Mouse (Mus musculus) lung, embryonic 15.5 days (tissue): ENCODE measurements around the gene Ppil4. TPM values are rescaled to one million over a fixed set of nuclear protein-coding genes. Genes with fewer than 3 reads are reported as not detected.
A peak's percentile ranks its signal among the peaks of the same experiment; 100 is the strongest.
"Not testable (repeated sequence)": the region's sequence is repeated elsewhere in the genome, so short reads cannot be mapped to it uniquely, and the experiment has no call there.

Source experiments
- ATAC-seq: fragments of 200-750 bp; cut with Nextera tagmentation; 2 replicates; pipeline ENCODE4 v1.8.0; 2017; ENCODE audit warnings: moderate number of reproducible peaks, borderline replicate concordance; ENCODE audit not compliant: low FRiP score, low TSS enrichment; ENCODE audit errors: extremely low read depth
- H3K27ac ChIP-seq: fragments of 300-500 bp; sonication (generic); 2 replicates; pipeline ENCODE4 v1.5.1; 2015; ENCODE audit warnings: moderate library complexity, mild to moderate bottlenecking, inconsistent platforms
- H3K27me3 ChIP-seq: fragments of 300-500 bp; sonication (generic); 2 replicates; pipeline ENCODE4 v1.6.1; 2015; ENCODE audit warnings: inconsistent platforms
- H3K36me3 ChIP-seq: fragments of 300-500 bp; sonication (generic); 2 replicates; pipeline ENCODE4 v1.6.1; 2015; ENCODE audit warnings: inconsistent platforms
- H3K4me1 ChIP-seq: fragments of 300-500 bp; sonication (generic); 2 replicates; pipeline ENCODE4 v1.6.1; 2015; ENCODE audit warnings: inconsistent platforms
- H3K4me2 ChIP-seq: fragments of 300-500 bp; sonication (generic); 2 replicates; pipeline ENCODE4 v1.6.1; 2015; ENCODE audit warnings: inconsistent platforms, mild to moderate bottlenecking, moderate library complexity
- H3K4me3 ChIP-seq: fragments of 300-500 bp; sonication (generic); 2 replicates; pipeline ENCODE4 v1.5.1; 2015; ENCODE audit warnings: mild to moderate bottlenecking, inconsistent platforms
- H3K9ac ChIP-seq: fragments of 300-500 bp; sonication (generic); 2 replicates; pipeline ENCODE4 v1.6.1; 2015; ENCODE audit warnings: inconsistent platforms
- H3K9me3 ChIP-seq: fragments of 300-500 bp; sonication (generic); 2 replicates; pipeline ENCODE4 v1.6.1; 2016; ENCODE audit warnings: inconsistent platforms
- WGBS: fragments of 180-500 bp; shearing (Covaris S2); methylation state at CpG from one replicate; pipeline ENCODE4 v1.1.7; 2015; 5-methylcytosine and 5-hydroxymethylcytosine counted together
- polyA plus RNA-seq: library from polyadenylated mRNA; unstranded; fragments of >200 nt; fragmentation: Nextera tagmentation; extraction: Ambion mirVana; gene quantifications from 2 replicates; pipeline ENCODE4 v1.2.1, GENCODE M21; 2015

Gene Ppil4
- polyA plus RNA-seq: 37.5 and 39.0 TPM in 2 replicates

DNA sequence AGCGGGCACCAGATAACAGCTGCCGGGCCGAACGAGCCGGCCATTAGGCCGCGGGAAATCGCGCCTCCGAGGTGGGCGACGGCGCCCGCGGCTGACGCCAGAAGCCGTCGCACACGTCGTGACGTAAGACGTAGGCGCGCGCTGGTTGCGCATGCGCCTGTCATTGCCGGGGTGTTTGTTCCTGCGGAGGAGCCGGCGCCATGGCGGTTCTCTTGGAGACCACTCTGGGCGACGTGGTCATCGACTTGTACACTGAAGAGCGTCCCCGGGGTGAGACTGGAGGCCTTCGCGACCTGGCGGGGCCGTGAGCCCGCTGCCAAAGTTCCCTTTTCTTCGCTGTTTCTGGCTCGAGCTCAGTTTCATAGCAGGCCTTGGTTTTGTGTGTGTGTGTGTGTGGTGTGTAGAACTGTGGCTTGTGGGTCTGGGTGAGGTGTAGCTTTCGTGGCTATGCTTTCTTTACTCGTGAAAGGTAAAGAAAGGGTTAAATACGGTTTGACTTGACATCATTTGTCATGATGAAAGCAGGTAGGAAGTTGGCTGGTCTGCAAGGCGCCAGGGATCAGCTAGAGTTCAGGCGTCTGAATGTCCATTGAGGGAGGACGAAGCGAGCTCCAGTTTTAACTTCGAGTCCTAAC, at the start of gene Ppil4, which contains the start of gene Ginm1:
Gene Ppil4, plus strand, starts transcription at position 141 of the 635 bp plus-strand sequence.
Gene Ginm1, minus strand, starts transcription at position 74 of the 635 bp plus-strand sequence.
- peak; percentile 95 for ATAC-seq

DNA sequence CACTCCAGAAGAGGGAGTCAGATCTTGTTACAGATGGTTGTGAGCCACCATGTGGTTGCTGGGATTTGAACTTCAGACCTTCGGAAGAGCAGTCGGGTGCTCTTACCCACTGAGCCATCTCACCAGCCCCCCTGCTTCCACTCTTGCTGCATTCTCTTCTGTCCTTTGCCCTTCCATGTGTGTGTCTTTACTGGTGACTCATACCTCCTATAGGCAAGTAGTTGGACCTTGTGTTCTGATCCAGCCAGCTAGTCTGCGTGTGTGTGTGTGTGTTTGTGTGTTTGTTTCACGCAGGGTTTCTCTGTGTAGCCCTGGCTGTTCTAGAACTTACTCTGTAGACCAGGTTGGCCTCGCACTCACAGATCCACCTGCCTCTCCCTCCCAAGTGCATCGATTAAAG, 47.2 kb upstream of the Ppil4 start:
- not testable (repeated sequence) for H3K4me3 ChIP-seq, ATAC-seq

More for the DNA sequence above, at the start of gene Ppil4, which contains the start of gene Ginm1:
- WGBS: under 1% methylated on average over 52 of the region's 52 CpGs
- H3K4me3 ChIP-seq: peak within 1 kb of the TSS; percentile 74
- no peaks in the 10 kb centered on the region for H3K27me3 ChIP-seq
- H3K36me3 ChIP-seq: peaks cover 27% of the 10 kb centered on the region
- H3K4me2 ChIP-seq: peak within 1 kb of the TSS; percentile 68
- peak within 1 kb of the TSS; percentile 48; the same call in 1 of the 2 replicates for H3K27ac ChIP-seq
- no peaks in the 10 kb centered on the region for H3K9me3 ChIP-seq
- peak within 1 kb of the TSS; percentile 82 for H3K9ac ChIP-seq
- H3K4me1 ChIP-seq: peaks cover 15% of the 10 kb centered on the region

DNA sequence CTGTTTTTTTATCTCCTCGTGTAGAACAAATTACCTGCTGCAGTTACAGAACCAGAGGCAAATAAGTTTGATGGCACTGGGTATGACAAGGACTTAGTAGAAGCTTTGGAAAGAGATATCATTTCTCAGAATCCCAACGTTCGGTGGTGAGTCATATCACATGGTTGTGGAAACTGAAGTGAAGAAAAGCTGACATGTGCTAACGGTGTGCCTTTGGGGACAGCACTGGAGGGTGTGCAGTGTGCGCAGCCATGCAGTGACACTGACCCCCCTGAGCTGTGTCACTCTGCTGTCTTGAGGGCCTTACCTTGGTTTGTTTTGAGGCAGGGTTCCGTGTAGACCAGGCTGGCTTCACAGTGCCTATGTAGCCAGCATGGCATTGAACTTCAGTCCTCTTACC, 43.9 kb upstream of the Ppil4 start:
- peaks cover 61% of the 10 kb centered on the region for H3K36me3 ChIP-seq
- no peak overlapping the region for H3K4me3 ChIP-seq
- no peak overlapping the region for H3K27ac ChIP-seq
- H3K27me3 ChIP-seq: no peaks in the 10 kb centered on the region
- no peaks in the 10 kb centered on the region for H3K9me3 ChIP-seq
- 89% methylated on average over 6 of the region's 6 CpGs for WGBS
- H3K4me2 ChIP-seq: no peak overlapping the region
- H3K9ac ChIP-seq: no peak overlapping the region
- ATAC-seq: no peak
- no peaks in the 10 kb centered on the region for H3K4me1 ChIP-seq

More for the DNA sequence above, 47.2 kb upstream of the Ppil4 start:
- WGBS: 96% methylated on average over 6 of the region's 6 CpGs
- not testable (repeated sequence) for H3K4me1 ChIP-seq, H3K9me3 ChIP-seq, H3K27me3 ChIP-seq, H3K9ac ChIP-seq, H3K27ac ChIP-seq, H3K4me2 ChIP-seq
- H3K36me3 ChIP-seq: peaks cover 57% of the 10 kb centered on the region

DNA sequence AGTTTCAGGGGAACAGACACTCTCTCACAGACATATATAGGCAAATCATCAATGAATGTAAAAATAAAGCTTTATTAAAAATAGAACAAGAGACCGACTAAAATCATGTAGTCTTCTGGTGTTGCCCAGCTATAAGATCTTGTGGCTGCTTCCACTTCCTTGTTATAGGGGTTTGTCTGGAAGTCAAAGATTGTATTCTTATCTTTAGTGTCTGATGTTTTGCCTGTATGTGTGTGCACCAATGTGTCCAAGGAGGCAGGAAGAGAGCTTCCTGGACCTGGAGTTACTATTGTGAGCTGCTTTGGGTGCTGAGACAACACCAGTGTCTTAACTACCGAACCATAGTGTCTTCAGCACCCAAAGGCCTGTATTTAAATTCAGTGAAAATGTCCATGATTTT, 35.1 kb upstream of the Ppil4 start:
- H3K4me2 ChIP-seq: no peak overlapping the region
- H3K4me3 ChIP-seq: no peak overlapping the region
- H3K27ac ChIP-seq: no peak overlapping the region
- no peak for ATAC-seq
- H3K27me3 ChIP-seq: no peaks in the 10 kb centered on the region
- no peaks in the 10 kb centered on the region for H3K4me1 ChIP-seq
- H3K9me3 ChIP-seq: no peaks in the 10 kb centered on the region
- WGBS: 88% methylated on average over 2 of the region's 2 CpGs
- peaks cover 62% of the 10 kb centered on the region for H3K36me3 ChIP-seq
- no peak overlapping the region for H3K9ac ChIP-seq

GRCm38 (mm10) chr10:7772346-7772745, 20.3 kb upstream of the Ppil4 start:
- Histone ChIP-seq H3K27ac (no peak overlapping the region), H3K4me3 (no peak overlapping the region), H3K4me2 (no peak overlapping the region), H3K4me1 (no peaks in the 10 kb centered on the region), H3K9me3 (no peaks in the 10 kb centered on the region), H3K27me3 (no peaks in the 10 kb centered on the region), H3K9ac (no peak overlapping the region), H3K36me3 (peaks cover 59% of the 10 kb centered on the region)
- 95% methylated on average over 4 of the region's 4 CpGs for WGBS
- no peak for ATAC-seq

- Histone ChIP-seq H3K9me3 (no peaks in the 10 kb centered on the region), H3K4me1 (no peaks in the 10 kb centered on the region), H3K27ac (no peak overlapping the region), H3K4me3 (no peak overlapping the region), H3K9ac (no peak overlapping the region), H3K4me2 (no peak overlapping the region), H3K36me3 (peaks cover 55% of the 10 kb centered on the region), H3K27me3 (no peaks in the 10 kb centered on the region)
- ATAC-seq: no peak
- WGBS: 92% methylated on average over 1 of the region's 1 CpGs
Observed at GRCm38 (mm10) chr10:7772769-7773168, 19.9 kb upstream of the Ppil4 start.

DNA sequence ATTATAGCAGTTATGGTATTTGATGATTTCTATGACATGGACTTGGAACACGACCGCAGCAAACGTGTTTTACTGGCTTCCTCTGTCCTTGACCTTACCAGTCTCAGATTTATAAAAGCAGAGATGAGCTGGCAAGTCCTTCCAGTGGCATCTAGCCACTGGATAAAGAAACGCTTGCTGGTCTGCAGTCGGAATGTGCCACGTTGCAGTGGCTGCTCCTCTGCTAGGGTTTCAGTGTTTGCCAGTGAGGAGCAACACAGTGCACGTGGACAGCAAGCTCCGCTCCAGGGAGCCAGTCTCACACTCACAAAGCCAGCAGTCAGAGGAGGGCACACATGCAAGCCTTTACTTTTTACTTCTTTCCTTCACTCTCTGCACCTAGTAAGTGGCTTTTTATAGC, 17.3 kb upstream of the Ppil4 start:
- Histone ChIP-seq H3K9ac (no peak overlapping the region), H3K4me2 (no peak overlapping the region), H3K27ac (no peak overlapping the region), H3K4me1 (0 out of 2 replicates have a peak, but pooled peaks cover 6% of the 10 kb centered on the region), H3K27me3 (no peaks in the 10 kb centered on the region), H3K4me3 (no peak overlapping the region), H3K36me3 (peaks cover 38% of the 10 kb centered on the region), H3K9me3 (no peaks in the 10 kb centered on the region)
- ATAC-seq: no peak
- WGBS: 90% methylated on average over 8 of the region's 8 CpGs

DNA sequence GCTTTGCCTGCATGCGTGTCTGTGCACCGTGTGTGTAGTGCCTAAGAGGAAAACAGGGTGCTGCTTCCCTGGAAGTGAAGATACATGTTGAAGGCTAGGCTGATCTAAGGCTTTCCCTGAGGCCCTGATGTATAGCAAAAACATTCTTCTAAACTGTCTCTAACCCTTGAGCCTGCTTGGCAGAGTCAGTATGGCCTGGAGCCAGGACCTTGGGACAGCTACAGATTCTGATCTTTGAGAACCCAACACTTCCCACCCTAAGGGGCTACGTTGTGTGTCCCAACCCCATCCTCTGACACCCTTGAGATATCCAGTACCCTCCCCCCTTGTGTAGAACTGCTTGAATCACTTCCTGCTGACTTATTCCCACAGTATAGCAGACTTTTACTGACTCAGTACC, 14.3 kb upstream of the Ppil4 start:
- Histone ChIP-seq H3K27ac (no peak overlapping the region), H3K4me3 (no peak overlapping the region), H3K36me3 (peaks cover 14% of the 10 kb centered on the region), H3K27me3 (no peaks in the 10 kb centered on the region), H3K4me1 (0 out of 2 replicates have a peak, but pooled peaks cover 6% of the 10 kb centered on the region), H3K9ac (no peak overlapping the region), H3K9me3 (no peaks in the 10 kb centered on the region), H3K4me2 (no peak overlapping the region)
- no peak for ATAC-seq
- 88% methylated on average over 3 of the region's 3 CpGs for WGBS

DNA sequence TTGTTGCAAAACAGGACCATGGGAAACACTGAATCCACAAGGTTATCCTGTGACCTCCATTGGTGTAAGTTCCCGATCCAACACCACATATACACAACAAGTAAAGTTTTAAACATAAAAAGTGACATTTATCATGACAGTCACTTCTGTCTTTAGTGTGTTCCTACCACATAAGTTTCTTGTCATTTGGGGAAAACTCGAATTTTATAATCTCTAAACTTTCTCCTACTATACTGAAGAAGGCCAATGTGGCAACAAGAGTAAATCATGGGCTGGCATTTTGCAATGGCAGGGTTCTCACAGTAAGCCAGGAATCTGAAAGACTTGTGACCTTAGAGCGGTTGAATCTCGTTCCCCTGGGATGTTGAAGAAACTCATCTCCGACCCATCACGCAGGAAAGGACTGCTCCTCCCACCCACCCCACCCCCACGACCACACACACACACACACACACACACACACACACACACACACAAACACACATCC, 12.9 kb upstream of the Ppil4 start:
- peak overlapping the region; percentile 61; the same call in 1 of the 2 replicates for H3K9ac ChIP-seq
- H3K4me2 ChIP-seq: peak overlapping the region; percentile 80
- H3K36me3 ChIP-seq: 0 out of 2 replicates have a peak, but pooled peaks cover 11% of the 10 kb centered on the region
- H3K4me3 ChIP-seq: peak overlapping the region; percentile 77
- no peaks in the 10 kb centered on the region for H3K27me3 ChIP-seq
- no peak for ATAC-seq
- H3K27ac ChIP-seq: no peak overlapping the region
- H3K9me3 ChIP-seq: no peaks in the 10 kb centered on the region
- WGBS: 17% methylated on average over 7 of the region's 7 CpGs
- H3K4me1 ChIP-seq: 0 out of 2 replicates have a peak, but pooled peaks cover 6% of the 10 kb centered on the region

GRCm38 (mm10) chr10:7780238-7781176, 12.2 kb upstream of the Ppil4 start:
- peak overlapping the region; percentile 77 for H3K4me3 ChIP-seq
- peak overlapping the region; percentile 45; the same call in 1 of the 2 replicates for H3K27ac ChIP-seq
- ATAC-seq: peak; percentile 96
- no peaks in the 10 kb centered on the region for H3K27me3 ChIP-seq
- H3K9me3 ChIP-seq: no peaks in the 10 kb centered on the region
- 0 out of 2 replicates have a peak, but pooled peaks cover 9% of the 10 kb centered on the region for H3K36me3 ChIP-seq
- under 1% methylated on average over 60 of the region's 77 CpGs for WGBS
- H3K4me1 ChIP-seq: 0 out of 2 replicates have a peak, but pooled peaks cover 6% of the 10 kb centered on the region
- H3K9ac ChIP-seq: peak overlapping the region; percentile 61
- H3K4me2 ChIP-seq: peak overlapping the region; percentile 80

DNA sequence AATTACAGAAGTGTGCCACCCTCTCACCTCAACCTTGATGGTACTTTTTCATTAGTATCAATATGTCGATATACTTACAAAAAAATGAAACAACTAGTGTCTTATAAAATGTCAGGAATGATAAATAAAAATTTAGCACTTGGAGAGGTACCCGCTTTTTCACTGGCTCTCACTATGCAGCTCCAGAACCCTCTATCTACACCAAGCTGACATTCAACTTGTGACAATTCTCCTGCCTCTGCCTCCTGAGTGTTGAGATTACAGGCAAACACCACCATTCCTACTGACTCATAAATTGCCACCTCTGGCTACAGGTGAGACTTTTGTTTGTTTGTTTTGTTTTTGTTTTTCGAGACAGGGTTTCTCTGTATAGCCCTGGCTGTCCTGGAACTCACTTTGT, 11.5 kb upstream of the Ppil4 start:
- WGBS: 49% methylated on average over 3 of the region's 3 CpGs
- Histone ChIP-seq H3K9ac (peak overlapping the region; percentile 40; the same call in 1 of the 2 replicates), H3K4me1 (0 out of 2 replicates have a peak, but pooled peaks cover 6% of the 10 kb centered on the region), H3K9me3 (no peaks in the 10 kb centered on the region), H3K36me3 (0 out of 2 replicates have a peak, but pooled peaks cover 5% of the 10 kb centered on the region), H3K4me3 (peak overlapping the region; percentile 77), H3K27ac (no peak overlapping the region), H3K4me2 (peak overlapping the region; percentile 80), H3K27me3 (no peaks in the 10 kb centered on the region)
- no peak for ATAC-seq
